Mouse (Mus musculus) T-helper 1 cell (primary cell): ENCODE measurements around the gene Ttc41.

Source experiments
- in situ Hi-C: fragments of 300-600 bp; cut with MboI, MseI; formaldehyde crosslinking; loops from one replicate; pipeline ENCODE4 v1.15.1; 2025; ENCODE audit warnings: high pct_unique_total_duplicates

The Ttc41 gene

DNA sequence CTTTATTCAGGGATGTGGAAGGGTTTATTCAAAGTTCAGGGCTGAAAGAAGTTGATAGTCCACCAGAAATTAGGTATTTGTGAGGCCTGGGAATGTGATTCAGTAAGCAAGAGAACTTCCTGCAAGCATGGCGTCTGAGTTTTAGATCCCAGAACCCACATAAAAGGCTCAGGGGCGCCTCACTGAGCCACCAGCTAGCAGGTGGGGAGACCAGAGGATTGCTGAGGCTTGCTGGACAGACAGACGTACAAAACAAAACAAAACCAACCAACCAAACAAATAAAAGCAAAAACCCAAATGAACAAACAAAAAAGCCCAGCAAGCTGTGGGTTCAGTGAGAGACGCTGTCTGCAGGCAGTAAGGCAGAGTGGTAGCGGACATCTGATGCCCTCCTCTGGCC, 77.0 kb downstream of the Ttc41 start:
- in situ Hi-C loops, result no loop called here

DNA sequence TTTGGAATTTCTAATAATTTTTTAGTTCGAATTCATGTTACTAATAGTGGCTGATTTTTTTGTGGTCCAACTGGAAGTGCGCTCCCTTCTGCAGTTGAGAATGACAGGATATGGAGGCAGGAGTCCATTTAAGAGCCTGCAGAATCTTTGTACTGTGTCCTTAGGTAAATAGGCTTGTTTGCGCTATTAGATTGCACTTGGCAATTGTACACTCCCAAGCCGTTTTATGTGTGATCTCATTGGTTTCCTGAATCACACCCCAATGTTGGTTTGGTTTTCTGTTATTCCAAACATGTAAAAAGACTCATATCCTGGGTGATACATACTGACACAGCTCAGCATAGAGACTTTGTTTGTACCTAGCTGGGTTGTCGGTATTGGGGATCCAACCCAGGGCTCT, 78.0 kb downstream of the Ttc41 start:
- in situ Hi-C loops, result no loop called here

DNA sequence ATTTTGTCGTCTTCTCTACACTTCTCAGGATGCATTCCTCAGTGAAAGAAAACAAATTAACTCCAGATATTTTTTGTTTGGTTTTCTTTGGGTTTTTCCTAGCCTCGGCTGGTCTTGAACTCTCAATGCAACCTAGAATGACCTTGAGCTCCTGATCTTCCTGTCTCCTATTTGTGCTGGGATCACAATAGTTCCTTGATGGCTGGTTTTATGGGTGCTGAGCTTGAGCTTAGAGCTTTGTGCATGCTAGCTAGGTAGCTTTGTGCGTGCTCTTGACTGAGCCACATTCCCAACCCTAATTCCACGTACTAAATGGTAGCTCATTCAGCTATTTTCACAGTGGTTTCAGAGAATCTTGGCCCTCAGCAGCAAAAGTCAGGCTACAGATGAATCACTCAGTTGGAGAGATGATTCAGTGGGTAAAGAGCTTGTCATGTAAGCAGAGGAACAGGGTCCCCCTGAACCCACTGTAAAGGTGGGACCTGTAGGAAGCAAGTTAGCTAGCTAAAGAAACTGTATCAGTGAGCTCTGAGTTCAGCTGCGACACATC, 78.6 kb downstream of the Ttc41 start:
- in situ Hi-C loops, result no loop called here

DNA sequence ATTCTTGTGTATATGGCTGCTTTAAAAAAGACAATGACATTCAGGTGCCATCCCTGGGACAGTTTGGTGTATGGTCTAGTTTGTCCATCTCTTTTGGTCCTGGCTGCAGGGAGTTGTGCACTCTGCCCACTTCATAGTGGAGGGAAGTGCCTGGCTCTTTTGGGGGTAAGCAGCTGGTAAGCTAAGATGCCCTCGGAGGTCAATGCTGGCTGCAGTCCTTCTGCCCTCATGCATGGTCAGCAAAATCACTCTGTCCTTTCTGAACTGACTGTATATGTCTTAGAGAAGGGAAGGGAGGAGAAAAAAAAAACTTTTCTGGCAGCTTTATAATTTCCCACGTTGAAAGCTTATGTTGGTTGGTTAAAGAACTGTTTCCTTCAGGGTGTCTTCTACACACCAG, 79.8 kb downstream of the Ttc41 start:
- in situ Hi-C loops, result no loop called here

DNA sequence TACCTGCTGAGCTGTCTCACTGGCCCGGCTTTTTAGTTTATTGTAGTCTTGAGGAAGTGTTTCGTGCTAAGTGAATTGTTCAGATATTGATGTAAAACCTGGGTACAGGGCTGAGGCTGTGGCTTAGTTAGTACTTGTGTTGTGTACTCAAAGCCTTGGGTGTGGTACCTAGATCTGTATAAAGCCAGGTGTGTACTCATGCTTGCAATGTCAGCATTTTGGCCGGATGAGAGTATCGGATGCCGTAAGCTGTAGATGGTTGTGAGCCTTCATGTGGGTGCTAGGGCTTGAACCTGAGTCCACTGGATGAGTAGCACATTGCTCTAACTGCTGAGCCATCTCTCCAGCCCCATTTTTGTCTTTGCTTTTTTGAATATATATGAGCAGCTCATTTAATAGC, 80.5 kb downstream of the Ttc41 start:
- in situ Hi-C loops, result no loop called here

DNA sequence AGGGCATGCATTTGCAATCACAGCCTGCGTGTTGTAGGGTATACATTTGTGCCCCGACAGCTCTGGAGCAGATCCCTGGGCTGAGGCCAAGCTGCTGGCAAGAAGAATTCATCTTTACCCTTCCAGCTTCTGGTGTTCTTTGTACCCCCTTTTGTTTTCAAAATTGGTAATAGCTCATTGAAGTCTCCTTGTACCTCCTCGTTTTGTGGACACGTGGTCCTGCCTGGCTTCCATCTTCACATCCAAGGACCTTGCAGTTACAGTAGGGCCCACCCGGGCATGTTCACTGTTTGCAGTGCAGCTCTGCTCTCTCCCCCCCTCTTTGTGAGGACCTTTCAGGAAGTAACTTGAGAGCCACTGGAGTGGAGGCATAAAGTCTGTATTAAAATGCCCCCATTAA, 82.6 kb downstream of the Ttc41 start:
- in situ Hi-C loops, result no loop called here

DNA sequence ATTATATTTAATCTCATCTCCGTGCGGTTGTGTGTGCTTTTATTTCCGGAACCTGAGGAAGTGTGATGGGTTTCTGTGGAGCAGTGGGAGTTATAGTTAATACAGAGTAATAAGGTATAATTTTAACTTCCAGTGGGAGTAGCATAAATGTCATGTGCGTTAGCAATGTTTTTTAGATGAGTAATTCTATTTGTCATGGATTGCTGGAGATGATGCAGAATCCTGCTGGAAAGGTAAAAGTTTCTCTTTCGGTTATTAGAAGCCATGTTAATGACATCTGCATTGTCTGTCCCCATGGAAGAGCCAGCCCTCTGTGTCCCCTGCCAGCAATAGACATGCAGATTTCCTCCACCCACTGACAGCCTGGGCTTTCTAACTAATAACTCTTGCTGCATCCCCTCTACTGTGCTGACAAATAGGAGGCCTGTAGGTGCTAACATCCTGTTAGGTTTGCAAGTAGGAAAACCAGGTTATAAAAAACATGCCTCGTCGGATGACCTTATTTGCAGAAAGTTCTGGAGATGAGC, 83.6 kb downstream of the Ttc41 start:
- in situ Hi-C loops, result no loop called here

DNA sequence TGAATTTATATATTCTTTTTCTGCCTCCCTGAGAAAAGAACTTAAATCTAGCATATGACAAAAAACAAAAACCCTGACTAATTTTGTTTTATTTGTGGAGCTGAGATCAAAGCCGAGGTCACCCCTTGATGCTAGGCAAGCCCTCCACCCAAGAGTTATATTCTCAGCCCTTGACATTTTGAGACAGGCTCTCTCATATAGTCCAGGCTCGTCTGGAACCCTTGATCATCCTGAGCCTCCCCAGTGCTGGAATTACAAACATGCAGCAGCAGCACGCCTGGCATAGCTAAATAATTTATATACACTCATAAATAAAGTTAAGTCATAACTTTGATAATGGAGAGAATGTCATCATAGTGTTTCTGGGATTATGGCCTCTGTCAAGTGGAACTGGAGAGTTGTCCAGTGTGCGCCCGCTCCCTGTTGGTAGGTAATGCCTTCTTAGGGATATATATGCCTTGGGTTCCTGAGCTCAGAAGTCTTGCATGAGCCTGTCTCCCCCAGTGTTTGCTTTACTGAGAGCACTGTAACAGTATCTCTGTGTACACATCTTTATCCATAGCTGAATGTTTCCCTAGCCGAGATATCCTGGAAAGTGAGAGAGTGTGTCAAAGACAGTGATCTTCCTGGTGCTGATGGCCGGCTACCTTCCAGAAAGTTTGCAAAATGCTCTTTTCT, 86.0 kb downstream of the Ttc41 start:
- in situ Hi-C loops, result no loop called here

DNA sequence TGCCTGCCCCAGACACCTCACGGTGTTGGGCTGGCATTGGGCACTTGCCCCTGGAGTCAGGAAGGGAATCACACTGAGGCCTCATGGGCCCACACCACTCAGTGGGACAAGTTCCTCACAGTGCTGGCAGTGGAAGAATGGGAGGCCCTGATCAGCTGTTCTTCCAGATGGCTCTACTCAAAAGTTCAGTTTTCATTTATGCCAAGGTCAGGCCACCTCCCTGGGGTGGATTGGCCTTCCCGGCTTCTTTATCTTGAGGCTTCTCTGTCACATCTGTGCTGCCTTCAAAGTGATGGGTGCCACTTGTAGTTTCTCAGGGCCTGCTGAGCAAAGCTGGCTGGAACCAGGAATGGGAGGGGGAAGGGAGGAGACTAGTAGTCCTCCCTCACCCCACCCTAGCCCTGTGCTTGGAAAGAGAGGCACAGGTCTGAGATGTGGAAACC, 87.9 kb downstream of the Ttc41 start:
- in situ Hi-C loops, result no loop called here

DNA sequence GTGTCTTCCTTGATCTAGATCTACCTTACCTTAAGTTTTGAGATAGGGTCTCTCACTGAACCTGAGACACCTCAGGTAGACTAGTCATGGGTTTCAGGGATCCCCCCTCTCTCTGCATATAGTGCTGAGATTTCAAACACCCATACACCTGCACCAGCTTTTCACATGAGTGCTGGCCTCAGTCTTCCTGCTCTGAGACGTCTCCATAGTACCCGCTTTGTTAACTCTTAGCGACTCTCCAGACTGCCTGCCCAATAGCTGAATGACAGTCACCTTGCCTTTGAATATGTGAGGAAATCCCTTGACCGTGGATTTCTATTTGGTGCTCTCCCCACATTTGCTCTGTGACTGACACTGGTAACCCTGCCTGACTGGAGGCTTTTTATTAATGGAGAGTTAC, 88.6 kb downstream of the Ttc41 start:
- in situ Hi-C loops, result no loop called here

DNA sequence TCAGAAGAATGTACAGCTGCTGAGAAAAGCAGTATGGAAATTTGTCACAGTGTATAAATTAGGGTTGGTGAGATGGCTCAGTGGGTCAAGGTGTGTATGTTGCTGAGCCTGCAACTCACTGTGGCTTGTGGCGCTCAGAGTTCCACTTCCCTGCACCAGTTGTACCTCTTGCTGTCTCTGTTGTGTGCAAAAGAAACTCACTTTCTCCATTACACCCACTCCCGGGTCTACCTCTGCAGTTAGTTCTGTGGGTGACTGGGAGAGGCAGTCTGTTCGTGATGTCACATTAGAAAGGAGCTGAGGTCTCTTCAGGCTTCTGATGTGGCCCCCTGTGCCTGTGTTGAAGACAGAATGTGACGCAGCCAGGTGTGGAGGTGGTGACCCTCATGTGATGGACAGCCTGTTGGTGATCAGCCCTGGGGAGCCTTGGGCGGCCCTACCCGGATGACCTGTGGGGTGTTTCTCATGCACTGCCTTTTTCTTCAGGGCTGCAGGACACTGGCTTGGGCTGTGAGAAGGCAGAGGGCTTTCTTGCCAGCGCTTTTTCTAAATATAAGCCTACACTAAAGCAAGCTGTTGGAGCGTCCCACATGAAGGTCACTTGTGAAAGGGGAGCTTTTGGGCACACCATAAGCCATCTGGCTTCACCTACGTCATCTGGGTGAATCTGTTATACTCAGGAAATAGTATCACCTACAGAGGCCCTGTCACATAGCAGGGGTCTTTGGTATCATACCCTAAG, 89.4 kb downstream of the Ttc41 start:
- in situ Hi-C loops, result no loop called here

DNA sequence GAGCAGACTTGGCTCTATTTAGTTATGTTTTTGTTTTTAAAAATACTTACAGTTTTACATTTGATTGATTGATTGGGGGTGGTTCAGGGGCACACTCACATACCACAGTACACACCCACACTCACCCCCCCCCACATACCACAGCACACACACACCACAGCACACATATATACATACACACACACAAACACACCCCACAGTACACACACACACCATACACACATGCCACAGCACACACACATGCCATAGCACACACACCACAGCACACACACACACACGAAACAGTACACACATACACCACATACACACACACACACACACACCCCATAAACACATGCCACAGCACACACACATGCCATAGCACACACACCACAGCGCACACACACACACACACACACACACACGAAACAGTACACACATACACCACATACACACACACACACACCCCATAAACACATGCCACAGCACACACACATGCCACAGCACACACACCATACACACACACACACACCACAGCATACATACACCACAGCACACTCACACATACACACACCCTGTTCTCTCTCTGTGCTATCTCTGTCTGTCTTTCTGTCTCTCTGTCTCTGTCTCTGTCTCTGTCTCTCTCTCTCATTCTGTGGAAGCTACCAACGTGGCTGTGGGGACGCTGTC, 90.6 kb downstream of the Ttc41 start:
- in situ Hi-C loops, result no loop called here

DNA sequence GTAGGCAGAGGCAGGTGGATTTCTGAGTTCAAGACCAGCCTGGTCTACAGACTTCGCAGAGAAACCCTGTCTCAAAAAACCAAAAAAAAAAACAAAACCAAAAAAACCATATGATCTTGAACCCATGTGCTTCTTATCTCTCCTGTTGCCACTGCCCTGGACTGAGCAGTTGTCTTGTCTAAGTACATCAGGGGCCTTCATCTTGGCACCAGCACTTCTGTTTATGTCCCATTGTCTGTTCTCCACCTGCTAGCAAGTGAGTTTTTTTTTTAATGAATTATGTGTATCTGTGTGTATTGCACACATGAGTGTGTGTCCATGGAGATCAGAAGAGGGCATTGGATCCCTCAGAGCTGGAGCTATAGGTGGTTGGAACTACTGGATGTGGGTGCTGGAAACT, 101.8 kb downstream of the Ttc41 start:
- in situ Hi-C loops, result no loop called here

DNA sequence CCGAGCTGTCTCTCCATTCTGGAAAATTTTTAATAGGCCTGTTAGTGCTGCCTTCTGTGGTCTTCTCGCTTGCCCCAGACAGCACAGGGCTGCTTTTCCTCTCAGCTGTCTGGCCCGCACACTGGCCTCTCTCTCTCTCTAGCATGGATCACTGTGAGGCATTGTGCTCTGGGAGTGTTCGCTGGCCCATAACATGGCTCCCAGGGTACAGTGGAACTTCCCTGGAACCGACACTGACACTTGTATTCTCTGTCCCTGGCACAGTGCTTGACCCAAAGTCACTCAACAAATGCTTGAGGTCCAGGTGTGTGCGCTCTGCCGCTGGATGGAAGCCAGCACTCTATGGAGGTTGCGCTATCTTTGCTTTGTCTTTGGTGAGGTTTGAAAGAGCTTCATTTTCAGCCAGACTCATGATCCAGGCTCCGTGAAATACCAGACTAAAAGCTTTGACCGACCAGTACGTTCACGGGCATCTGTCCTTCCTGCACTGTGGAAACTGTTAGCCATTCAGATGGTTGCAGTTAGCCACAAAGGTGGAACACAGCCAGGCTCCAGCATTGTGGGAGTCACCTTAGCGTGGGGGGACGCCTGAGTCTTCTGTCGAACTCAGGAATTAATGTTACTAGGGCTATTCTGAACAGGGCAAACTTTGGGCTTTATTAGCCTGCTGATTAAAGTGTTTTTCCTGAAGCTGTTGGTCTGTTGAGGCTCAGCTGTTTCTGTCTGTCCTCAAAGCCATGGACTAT, 102.6 kb downstream of the Ttc41 start:
- in situ Hi-C loops, result no loop called here

DNA sequence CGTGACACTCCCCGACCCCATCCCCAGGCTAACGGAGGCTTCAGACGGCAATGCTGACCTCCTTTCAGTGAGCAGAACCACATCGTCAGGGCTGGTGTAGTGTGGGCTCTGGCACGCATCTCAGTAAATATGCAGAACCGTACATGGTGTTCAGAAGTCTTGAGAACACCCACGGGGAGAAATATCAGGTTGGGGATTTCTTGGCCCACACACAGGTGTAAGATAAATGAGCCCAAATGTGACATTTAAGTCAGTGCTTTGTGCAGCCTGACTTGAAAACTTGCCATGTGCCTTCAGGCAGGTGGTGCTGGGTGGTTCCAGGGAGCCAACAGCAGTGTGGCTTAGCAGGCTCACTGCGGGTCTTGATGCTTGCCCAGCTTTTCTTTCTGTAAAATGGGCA, 104.4 kb downstream of the Ttc41 start:
- in situ Hi-C loops, result no loop called here

DNA sequence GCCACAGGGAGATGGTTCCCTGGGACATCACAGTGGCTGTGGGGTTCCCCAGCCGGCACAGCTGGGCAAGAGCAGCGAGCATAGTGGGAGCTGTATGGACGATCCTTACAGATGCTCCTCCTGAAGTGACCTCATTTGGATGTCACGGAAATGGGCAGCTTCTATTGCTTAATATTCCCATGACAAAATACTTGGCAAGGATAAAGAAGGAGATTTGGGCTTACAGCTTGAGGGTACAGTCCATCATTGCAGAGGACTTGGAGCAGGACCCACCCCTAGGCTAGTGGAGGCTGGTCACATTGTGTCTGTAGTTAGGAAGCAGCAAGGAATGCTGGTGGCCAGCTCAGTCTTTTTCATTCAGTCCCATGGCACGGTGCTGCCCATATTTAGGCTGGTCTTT, 105.0 kb downstream of the Ttc41 start:
- in situ Hi-C loops, result no loop called here

DNA sequence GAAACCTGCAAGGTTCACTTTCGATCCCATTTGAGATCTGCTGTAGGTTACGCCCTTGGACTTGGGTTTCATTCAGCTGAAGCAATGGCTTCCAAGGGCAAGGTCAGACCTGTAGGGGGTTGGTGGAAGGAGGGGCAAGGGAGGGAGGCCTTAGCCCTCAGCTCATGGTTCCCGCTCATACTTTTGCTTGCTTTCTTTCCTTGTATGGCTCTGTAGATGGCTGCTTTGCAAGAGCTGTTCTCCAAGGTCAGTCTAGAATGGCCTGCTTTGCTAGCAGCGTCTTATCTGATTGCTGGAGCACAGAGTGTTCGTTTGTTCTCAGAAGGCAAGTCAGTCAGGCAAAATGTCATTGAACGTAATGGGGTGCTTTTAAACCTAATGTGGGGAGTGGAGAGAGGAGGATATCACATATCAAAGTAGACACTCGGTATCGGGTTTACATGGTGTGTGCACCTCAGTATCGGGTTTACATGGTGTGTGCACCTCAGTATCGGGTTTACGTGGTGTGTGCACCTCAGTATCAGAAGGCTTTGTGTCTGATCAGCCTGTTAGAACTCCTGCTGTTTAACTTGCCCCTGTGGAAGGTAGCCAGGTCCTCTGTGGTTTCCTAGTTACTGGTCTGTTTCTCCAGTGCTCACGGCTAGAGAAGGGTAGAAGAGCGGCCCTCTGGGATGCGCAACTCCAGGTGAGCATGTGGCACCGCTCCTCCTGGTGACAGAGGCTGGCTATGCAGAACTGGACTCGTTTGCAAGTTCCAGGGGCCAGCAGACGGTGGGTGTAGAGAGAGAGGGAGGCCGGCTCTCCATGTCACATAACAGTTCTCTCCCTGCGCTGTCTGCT, 108.9 kb downstream of the Ttc41 start:
- in situ Hi-C loops, result no loop called here

DNA sequence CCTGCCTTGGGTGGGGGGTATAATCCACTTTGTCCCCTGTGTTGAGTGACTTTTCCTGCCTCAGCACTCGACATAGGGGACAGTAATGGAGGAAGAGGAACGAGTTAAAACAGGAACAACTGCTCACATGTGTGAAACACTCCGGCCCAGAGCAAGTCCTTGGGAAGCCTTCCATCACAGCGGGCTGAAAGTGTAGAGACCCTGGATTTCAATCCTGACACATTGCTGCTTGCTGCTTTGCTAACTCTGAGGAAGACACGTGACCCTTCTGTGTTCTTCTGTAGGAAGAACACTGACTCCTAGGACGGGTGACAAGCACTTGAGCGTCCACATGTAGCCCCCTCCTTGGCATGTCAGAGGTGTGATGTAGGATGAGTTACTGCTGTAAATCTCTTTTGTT, 109.5 kb downstream of the Ttc41 start:
- in situ Hi-C loops, result no loop called here

DNA sequence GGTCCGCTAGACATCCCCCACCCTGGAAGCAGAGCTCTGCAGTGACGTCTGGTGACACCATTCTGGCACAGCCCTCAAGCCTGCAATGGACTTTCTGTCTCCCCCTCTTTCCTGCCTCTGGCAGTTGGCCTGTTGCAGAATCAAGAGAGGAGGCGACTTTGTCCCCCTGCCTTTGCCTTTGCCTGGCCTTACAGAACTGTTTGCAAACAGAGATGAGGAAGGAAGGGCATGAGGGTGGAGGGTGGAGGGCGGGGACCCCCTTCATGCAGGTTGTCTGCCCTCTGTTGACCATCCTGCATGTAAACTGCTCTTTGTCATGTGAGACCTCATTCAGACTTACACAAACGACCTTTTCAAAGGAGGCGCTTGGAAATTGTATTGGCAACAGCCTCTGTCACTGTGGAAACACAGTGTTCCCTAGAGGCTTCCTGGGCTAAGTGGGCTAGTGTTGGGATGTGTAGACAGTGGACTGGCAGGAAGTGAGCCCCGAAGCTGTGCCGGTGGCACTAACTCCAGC, 114.1 kb downstream of the Ttc41 start:
- in situ Hi-C loops, result no loop called here

DNA sequence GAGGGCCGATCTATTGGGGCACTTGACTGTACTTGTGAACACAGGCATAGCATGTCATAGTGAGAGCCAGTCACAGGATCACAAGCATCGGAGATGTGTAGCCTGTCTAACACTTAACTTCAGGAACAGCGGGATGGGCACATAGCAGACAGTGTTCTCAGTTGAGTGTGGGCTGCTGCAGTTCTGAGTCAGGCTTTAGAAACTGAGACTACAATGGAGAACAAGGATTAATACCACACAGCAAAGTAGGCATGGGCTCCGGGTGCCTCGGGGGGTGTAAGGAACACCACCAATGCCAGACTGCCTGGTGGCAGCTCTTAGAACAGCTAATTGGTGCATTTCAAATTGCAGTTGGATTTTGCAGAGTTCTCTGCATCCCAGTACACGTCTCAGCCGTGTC, 115.4 kb downstream of the Ttc41 start:
- in situ Hi-C loops, result no loop called here

DNA sequence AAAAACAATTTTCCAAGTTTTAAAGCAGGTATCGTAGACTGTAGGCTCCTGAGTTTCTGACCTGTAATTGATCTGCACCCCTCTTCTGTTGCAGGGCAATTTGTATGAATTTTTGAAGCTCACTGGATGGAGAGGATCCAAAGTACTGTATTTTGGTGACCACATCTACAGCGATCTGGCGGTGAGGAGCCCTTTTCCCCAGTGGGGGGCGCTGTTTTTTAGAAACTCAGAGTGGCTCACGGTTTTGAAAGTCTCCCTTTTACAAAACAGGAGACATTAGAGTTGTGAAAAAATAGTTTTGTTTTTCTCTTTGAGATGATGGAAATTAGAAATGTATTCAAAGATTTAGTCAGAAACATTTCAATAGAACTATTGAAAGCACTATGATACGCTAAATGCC, 118.5 kb downstream of the Ttc41 start:
- in situ Hi-C loops, result no loop called here
